Mouse (Mus musculus) kidney, postnatal 0 days (tissue): Measurements from ENCODE around the gene Defb42. TPM values are rescaled to one million over a fixed set of nuclear protein-coding genes. Genes with fewer than 3 reads are reported as not detected.

Source experiments
- ATAC-seq: fragments of 200-750 bp; cut with Nextera tagmentation; replicated peaks from 2 replicates; pipeline ENCODE4 v1.8.0; 2017; ENCODE audit warnings: low read depth, moderate number of reproducible peaks, moderate TSS enrichment, moderate library complexity; ENCODE audit not compliant: low FRiP score
- DNase-seq: peaks from one replicate; pipeline ENCODE4 v3.0.0-alpha.2; 2016; ENCODE audit warnings: low spot score
- H3K27ac ChIP-seq: fragments of 300-500 bp; sonication (generic); 2 replicates; pipeline ENCODE4 v1.5.1; 2014; ENCODE audit warnings: mild to moderate bottlenecking
- H3K27me3 ChIP-seq: fragments of 300-500 bp; sonication (generic); 2 replicates; pipeline ENCODE4 v1.6.1; 2014; ENCODE audit warnings: low read length, mixed read lengths; ENCODE audit not compliant: insufficient read depth
- H3K36me3 ChIP-seq: fragments of 300-500 bp; sonication (generic); 2 replicates; pipeline ENCODE4 v1.6.1; 2014; ENCODE audit warnings: low read length, mixed read lengths; ENCODE audit not compliant: insufficient read depth
- H3K4me1 ChIP-seq: fragments of 300-500 bp; sonication (generic); replicated peaks from 2 replicates; pipeline ENCODE4 v1.6.1; 2014; ENCODE audit warnings: antibody characterized with exemption, low read length, mixed read lengths; ENCODE audit not compliant: insufficient read depth
- H3K4me2 ChIP-seq: fragments of 300-500 bp; sonication (generic); 2 replicates; pipeline ENCODE4 v1.6.1; 2014; ENCODE audit warnings: mild to moderate bottlenecking, low read length, moderate library complexity, mixed read lengths
- H3K4me3 ChIP-seq: fragments of 300-500 bp; sonication (generic); replicated peaks from 2 replicates; pipeline ENCODE4 v1.5.1; 2014; ENCODE audit warnings: low read depth, low read length
- H3K9ac ChIP-seq: fragments of 300-500 bp; sonication (generic); 2 replicates; pipeline ENCODE4 v1.6.1; 2014; ENCODE audit warnings: low read depth, low read length
- H3K9me3 ChIP-seq: fragments of 300-500 bp; sonication (generic); replicated peaks from 2 replicates; pipeline ENCODE4 v1.6.1; 2016; ENCODE audit warnings: low read length, inconsistent platforms, mixed read lengths
- CTCF ChIP-seq: IDR thresholded peaks from 2 replicates; pipeline ENCODE4 v1.5.1; 2016; ENCODE audit warnings: antibody characterized with exemption, low read depth, mild to moderate bottlenecking, moderate library complexity
- WGBS: fragments of 180-500 bp; shearing (Covaris S2); extraction: QIAGEN DNeasy Blood & Tissue Kit; methylation state at CpG from one replicate; pipeline ENCODE4 v1.1.7; 2014; 5-methylcytosine and 5-hydroxymethylcytosine counted together
- polyA plus RNA-seq: library from polyadenylated mRNA; unstranded; fragments of >200 nt; fragmentation: Nextera tagmentation; extraction: Ambion mirVana; gene quantifications from 2 replicates; pipeline ENCODE4 v1.2.1, GENCODE M21; 2015

The Defb42 gene
- polyA plus RNA-seq, 1 experiment from 2014 or later = 23.5 TPM

DNA sequence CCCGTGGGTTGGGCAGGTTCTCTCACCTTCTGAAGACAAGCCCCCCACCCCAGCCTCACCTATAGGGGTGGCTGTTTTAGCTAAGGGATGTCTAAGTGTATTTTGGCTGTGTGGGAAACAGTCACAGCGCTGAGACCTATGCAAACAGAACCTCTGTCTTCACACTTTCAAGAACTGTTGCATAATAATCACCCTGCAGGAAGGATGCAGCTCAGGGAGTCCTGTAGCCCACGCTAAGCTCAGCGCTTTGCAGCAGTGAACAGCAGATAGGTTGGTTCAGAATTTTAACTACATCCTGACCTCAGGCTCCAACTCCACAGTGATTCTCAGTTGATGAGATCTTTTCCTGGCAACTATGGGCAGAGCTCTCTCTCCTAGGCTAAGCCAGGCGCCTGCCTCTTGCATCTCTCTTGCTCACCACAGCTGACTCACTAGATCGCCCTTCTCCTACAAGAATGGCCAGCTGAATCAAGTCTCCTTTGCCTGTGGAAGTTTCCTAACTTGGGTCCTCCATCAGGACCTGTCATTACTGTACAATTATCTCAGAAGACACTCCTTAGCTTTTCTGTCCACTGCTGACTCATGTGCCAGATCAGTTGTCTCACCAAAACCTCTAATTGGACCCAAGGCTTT lies 26.2 kb upstream of the Defb42 start:
- H3K9ac ChIP-seq = no peak overlapping the region
- H3K9me3 ChIP-seq = no peaks in the 10 kb centered on the region
- no peak overlapping the region for H3K27ac ChIP-seq
- H3K4me3 ChIP-seq = no peak overlapping the region
- ATAC-seq (no peak), DNase-seq (no peak)
- 61% methylated on average over 6 of the region's 6 CpGs for WGBS
- no peaks in the 10 kb centered on the region for H3K4me1 ChIP-seq
- TF ChIP-seq CTCF = no peak
- no peaks in the 10 kb centered on the region for H3K27me3 ChIP-seq
- H3K36me3 ChIP-seq = no peaks in the 10 kb centered on the region
- no peak overlapping the region for H3K4me2 ChIP-seq

DNA sequence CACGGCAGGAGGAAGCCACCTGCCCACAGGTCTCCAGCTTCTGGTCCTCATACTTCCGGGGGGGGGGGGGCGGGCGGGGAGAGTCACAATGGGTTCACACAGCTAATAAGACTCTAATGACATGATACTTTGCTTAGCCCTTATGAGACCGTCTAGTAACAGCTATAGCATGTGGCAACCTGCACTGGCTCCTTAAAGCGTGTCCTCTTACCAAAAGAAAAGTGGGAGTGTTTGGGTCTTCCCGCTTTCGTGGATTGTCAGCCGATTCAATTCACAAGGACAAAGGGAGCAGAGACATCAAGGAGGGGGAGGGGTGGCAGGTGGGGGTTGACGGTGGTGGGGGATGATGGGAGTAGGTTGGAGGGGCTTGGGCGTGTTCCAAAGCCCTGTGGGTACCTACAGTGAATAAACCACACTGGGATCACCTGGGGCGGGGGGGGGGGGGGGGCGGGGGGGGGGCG lies 3.1 kb downstream of the Defb42 start, which contains the start of gene Defb30:
Gene Defb30, minus strand, starts transcription at position 51 of the 461 bp plus-strand sequence.
- no peaks in the 10 kb centered on the region for H3K4me1 ChIP-seq
- no peak for TF ChIP-seq CTCF
- no peak within 1 kb of the TSS for H3K4me2 ChIP-seq
- no peak within 1 kb of the TSS for H3K9ac ChIP-seq
- no peak within 1 kb of the TSS for H3K4me3 ChIP-seq
- H3K9me3 ChIP-seq = no peaks in the 10 kb centered on the region
- WGBS = 79% methylated on average over 10 of the region's 14 CpGs
- DNase-seq = no peak
- no peaks in the 10 kb centered on the region for H3K36me3 ChIP-seq
- no peak for ATAC-seq
- H3K27me3 ChIP-seq = no peaks in the 10 kb centered on the region
- H3K27ac ChIP-seq = no peak within 1 kb of the TSS

DNA sequence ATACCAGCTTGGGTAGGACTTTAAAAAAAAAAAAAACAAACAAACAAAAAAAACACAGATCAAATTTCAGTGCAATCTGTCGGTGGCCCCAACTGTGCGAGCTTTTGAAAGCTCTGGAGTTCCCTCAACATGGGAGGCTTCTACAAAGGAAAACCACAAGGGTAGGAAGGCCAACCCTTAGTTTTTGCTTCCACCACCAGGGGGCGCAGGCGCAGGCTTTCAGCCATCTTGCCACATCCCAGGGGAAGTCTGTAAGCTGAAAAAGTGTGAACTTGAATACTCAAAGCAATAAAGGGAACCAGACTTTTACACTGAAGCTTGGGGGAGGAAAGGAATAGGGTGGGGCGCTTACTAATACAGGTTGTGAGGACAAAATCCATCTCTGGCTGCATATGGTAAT lies 4.0 kb downstream of the Defb42 start:
- WGBS = 32% methylated on average over 5 of the region's 5 CpGs
- Histone ChIP-seq H3K36me3 (no peaks in the 10 kb centered on the region), H3K4me1 (no peaks in the 10 kb centered on the region), H3K27ac (no peak overlapping the region), H3K4me2 (no peak overlapping the region), H3K27me3 (no peaks in the 10 kb centered on the region), H3K9me3 (no peaks in the 10 kb centered on the region), H3K9ac (no peak overlapping the region), H3K4me3 (no peak overlapping the region)
- ATAC-seq (no peak), DNase-seq (peak; percentile 51)
- TF ChIP-seq CTCF = peak; percentile 75

DNA sequence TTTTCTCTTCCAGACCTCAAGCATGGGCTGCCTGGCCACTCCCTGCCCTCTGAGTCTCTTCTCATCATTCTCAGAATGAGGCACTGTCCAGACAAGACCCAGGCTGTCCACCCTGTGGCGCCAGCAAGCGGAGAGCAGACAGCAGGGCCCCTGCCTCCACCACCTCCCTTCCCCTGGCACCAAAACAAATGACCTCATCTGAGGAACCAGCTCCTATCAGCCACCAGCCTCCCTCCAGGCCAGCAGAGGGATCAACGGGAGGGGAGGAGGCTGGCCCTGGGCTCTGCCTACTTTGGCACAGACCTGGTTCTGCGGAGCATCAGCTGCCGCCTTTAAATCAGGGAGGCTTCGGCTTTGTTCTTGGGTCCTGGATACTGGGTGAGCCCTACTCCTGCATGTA lies 7.9 kb downstream of the Defb42 start:
- ATAC-seq (peak; percentile 85), DNase-seq (peak; percentile 72)
- Histone ChIP-seq H3K27me3 (no peaks in the 10 kb centered on the region), H3K4me2 (no peak overlapping the region), H3K36me3 (no peaks in the 10 kb centered on the region), H3K4me3 (no peak overlapping the region), H3K9me3 (no peaks in the 10 kb centered on the region), H3K27ac (no peak overlapping the region), H3K4me1 (no peaks in the 10 kb centered on the region), H3K9ac (no peak overlapping the region)
- 28% methylated on average over 6 of the region's 6 CpGs for WGBS
- TF ChIP-seq CTCF = peak; percentile 31; the same call in 1 of the 2 replicates

DNA sequence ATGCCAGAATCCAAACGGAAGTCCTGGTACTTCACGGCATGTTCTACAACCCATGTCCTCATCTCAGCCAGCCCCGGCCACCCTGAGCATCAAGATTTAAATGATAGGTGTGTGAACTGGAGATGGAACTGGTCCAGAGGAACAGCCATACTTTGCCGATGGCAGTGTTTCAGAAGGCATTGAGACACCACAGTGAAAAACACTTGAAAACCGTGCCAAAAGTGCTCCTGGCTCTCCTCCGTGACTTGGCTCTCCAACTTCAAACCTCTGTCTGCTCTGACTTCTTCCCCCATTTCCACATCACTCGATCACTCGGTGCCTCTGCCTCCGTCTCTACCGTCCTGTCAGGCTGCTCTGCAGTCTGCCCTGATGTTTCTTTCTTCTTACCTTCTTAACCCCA lies 13.6 kb downstream of the Defb42 start:
- WGBS = 75% methylated on average over 10 of the region's 10 CpGs

DNA sequence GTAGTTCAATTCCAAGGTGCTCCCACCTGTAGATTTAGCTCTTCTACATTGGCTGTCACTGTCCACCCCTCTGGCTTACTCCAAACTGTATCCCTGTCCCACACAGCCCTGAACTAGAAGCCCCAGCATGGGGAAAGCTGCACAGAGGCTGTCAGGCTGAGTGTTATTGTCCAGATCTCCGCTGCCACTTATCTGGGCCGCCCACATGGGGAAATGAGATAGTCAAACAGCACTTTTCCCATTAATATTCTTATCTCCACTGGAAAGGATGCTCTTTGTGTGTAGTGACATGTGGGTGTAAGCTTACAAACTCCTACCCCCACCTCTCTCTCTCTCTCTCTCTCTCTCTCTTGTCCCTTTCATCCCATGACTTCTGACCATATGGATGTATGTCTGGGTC lies 15.4 kb downstream of the Defb42 start:
- Histone ChIP-seq H3K4me2 (no peak overlapping the region), H3K27ac (no peak overlapping the region), H3K9me3 (no peaks in the 10 kb centered on the region), H3K4me3 (no peak overlapping the region), H3K9ac (no peak overlapping the region), H3K36me3 (no peaks in the 10 kb centered on the region), H3K27me3 (no peaks in the 10 kb centered on the region), H3K4me1 (no peaks in the 10 kb centered on the region)
- 81% methylated on average over 2 of the region's 2 CpGs for WGBS
- ATAC-seq (no peak), DNase-seq (no peak)
- TF ChIP-seq CTCF = no peak

More for the DNA sequence above, 13.6 kb downstream of the Defb42 start:
- ATAC-seq (no peak), DNase-seq (no peak)
- no peaks in the 10 kb centered on the region for H3K9me3 ChIP-seq
- no peaks in the 10 kb centered on the region for H3K36me3 ChIP-seq
- no peak overlapping the region for H3K9ac ChIP-seq
- TF ChIP-seq CTCF = no peak
- H3K27me3 ChIP-seq = no peaks in the 10 kb centered on the region
- no peak overlapping the region for H3K4me3 ChIP-seq
- no peaks in the 10 kb centered on the region for H3K4me1 ChIP-seq
- H3K27ac ChIP-seq = no peak overlapping the region
- no peak overlapping the region for H3K4me2 ChIP-seq

DNA sequence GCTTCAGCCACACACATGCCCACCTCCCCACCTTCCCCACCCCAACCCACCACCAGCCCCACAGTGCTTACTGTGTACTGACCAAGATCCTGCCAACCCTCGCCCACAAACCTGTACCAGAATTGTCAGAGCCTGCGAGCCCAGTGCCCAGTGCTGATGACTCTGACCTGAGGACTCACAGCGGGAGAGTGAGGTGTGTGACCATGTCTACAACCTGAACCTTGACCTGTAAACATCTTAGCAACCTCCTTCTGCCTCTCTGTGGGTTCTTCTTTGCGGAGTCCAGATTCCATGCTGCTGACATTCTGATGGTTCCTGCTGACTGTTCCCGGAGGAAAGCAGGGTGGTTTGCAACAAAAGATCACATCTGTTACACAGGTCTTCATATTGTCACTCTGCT lies 18.6 kb downstream of the Defb42 start:
- no peak for ATAC-seq
- TF ChIP-seq CTCF = no peak
- Histone ChIP-seq H3K27me3 (no peaks in the 10 kb centered on the region), H3K27ac (no peak overlapping the region), H3K36me3 (no peaks in the 10 kb centered on the region), H3K9ac (no peak overlapping the region), H3K4me2 (no peak overlapping the region), H3K4me1 (no peaks in the 10 kb centered on the region), H3K4me3 (no peak overlapping the region), H3K9me3 (no peaks in the 10 kb centered on the region)
- WGBS = 79% methylated on average over 5 of the region's 5 CpGs
- DNase-seq = no peak
